Mouse (Mus musculus) left cerebral cortex, adult 8-10 months (tissue): Measurements from ENCODE around the gene Golph3. TPM values are rescaled to one million over a fixed set of nuclear protein-coding genes. Genes with fewer than 3 reads are reported as not detected.

ENCODE experiments used
- DNase-seq, 2 experiments: peaks; one replicate each; pipeline ENCODE4 v3.0.0; 2022; ENCODE audit warnings: low spot score in 2 of 2
- total RNA-seq, 4 experiments: library from RNA; stranded (reverse); gene quantifications; 2 replicates each; pipeline ENCODE4 v1.2.4; 2022

Gene Golph3
- total RNA-seq, 4 experiments from 2014 or later: 79.2 to 88.1 (median 83.0) TPM

DNA sequence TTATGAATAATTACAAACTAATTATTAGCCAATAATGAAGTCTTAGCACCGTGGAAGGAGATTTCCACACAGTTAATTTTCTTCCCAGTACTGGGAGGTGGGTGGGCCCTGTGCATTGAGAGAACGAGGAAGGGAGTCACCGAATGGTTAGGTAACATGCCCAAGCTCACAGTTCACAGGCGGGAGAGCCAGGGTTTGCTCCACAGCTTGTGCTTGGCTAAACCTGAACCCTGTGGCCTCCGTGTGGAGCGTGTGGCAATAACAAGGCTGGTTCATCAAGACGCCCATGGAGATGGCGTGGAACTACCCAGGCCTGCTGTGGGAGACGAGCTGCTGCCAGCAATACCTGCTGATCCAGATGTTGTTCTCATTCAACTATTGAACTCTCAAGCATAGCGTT is 56.5 kb downstream of the Golph3 start:
- DNase-seq: no peak

DNA sequence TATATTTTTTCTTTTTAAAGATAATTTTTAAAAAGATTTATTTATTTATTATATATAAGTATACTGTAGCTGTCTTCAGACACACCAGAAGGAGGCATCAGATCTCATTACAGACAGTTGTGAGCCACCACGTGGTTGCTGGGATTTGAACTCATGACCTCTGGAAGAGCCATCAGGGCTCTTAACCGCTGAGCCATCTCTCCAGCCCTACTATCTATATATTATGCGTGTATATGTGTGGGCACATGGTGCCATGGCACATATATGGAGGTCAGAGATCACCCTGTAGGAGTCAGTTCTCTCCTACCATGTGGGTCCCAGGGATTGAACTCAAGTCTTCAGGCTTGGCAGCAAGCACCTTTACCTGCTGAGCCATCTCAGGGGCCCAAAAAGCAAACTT is 58.8 kb downstream of the Golph3 start:
- DNase-seq: no peak

DNA sequence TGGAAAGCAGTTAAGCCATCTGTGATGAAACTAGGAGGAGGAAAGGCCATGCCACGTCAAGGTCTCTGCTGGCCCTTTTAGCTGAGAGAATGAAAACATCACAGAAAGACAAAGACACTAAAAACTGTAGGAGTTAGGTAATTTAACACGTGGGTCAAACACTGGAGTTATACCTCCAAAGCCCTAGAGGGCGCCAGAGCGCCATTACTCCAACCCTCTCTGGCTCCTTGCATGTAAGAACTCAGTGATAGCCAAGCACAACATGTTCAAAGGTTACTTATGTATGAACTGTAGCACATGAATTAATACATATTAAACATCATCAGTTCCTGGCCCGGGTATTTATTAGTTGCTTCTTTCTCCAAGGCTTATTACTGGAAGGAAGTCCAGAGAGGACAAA is 59.3 kb downstream of the Golph3 start:
- DNase-seq: no peak

DNA sequence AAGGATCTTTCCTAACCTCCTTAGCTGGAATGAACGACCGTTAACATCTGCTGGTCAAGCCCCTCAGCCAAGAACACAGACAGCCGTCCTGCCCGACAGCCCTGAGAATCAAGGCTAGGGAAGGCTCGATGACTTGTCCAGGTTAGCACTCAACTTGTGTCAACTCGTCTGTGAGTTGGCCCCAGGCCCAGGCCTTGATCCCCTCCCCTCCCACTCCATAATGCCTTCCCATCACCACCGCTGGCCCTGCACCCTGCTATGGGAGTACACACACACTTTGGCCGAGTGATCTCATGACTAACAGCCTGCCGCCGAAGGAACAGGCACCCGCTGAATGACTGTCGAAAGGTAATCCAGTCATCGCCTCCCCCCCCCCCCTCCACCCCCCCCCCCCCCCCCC is 63.4 kb downstream of the Golph3 start:
- DNase-seq: no peak

DNA sequence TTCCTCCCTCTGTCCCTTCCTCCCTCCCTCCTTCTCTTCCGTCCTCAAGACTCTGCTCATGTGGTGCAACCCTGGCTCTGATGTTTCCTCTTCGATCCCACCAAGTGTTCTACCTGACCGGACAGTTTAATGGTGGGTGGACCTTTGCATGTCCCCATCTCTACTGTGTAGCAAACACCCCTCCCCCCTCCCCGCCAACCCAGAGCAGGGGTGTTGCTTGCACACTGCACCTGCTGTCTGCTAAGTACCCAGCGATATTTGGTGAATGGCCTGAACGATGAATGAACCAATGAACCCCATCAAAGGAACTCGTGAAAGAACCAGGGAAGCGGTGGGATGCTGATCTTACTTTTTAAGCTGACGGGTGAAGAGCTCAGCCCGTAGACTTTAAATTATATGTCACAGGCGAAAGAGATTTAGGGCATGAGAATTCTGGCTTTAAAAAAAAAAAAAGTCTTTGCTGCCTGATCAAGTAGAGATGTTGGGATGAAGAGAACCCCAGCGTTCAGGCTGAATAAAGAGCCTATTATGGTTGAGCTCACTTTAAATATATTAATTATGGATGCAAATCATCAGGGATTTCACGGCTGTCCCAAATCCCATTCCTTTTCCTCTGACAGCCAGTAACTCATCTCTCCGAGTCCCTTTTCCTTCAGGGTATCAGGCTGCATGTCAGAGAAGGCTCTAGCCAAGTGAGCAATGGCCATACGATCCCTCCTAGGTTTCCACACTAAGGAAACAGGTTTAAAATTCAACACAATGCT is 67.7 kb downstream of the Golph3 start:
- DNase-seq: no peak

DNA sequence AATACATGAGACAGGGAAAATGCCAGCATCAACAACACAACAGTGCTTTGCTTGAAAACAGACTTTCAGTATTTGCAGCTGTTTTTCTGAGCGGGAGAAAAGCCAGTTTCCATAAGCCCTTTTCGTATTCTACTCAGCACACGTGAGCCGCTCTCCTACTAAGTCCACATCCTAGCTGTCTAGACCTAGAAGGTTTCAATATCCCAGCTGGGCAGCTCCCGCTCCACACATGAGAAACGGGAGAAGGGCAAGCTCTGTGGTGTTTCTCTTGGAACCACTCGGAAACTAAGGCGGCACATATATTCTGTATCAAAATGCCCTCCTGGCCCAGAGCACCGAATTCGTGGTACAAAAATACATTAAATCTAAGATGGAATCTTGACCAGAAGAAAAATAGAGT is 73.5 kb downstream of the Golph3 start:
- DNase-seq: no peak

DNA sequence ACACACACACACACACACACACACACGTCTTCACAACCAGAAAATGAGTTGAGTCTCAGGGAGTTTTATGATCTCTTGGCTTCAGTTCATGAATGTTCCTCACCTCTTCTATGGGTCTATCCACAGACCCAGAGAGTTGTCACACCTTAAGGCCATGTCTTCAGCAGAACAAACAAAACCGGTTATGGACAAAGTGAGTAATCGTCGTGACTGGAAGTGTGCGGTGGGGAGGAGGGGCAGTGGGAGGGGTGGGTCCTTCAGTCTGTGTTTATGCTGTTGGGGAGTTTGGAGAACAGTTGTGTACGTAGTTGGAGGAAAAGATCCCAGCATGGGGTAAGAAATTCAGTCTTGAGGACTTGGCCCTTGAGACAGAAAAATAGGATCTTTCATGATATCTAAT is 75.8 kb downstream of the Golph3 start:
- no peak for DNase-seq

Other genes with a start within 250 kb of the Golph3 start
- 100 to 1,000 TPM; 287 to 318 (median 316) TPM for gene Zfr, start 203.6 kb upstream of the Golph3 start, total RNA-seq
- gene Mtmr12, start 116.4 kb upstream of the Golph3 start, total RNA-seq: 10 to 100 TPM; 42.9 to 47.1 (median 44.7) TPM
- 1 to 10 TPM in 3 of 4 experiments, not detected in 1; 1.2 to 1.7 (median 1.6) TPM for gene 1810049J17Rik, start 449 bp downstream of the Golph3 start, total RNA-seq